Mouse (Mus musculus) ovary, postnatal 10 days (tissue): ENCODE measurements around the gene Gm20937.
"Not testable (repeated sequence)": the region's sequence is repeated elsewhere in the genome, so short reads cannot be mapped to it uniquely, and the experiment has no call there.

ENCODE experiments used
- DNase-seq: peaks from one replicate; pipeline ENCODE4 v3.0.0; 2022; ENCODE audit warnings: low spot score

Gm20937 gene

GRCm38 (mm10) chrY:68294798-68295197, at the start of gene Gm20937:
TSS of gene Gm20937 (minus strand) at chrY:68294898.
- not testable (repeated sequence) for DNase-seq
